Mouse (Mus musculus): ENCODE measurements around the gene Ccdc182. TPM values are rescaled to one million over a fixed set of nuclear protein-coding genes. Genes with fewer than 3 reads are reported as not detected.

Gene Ccdc182
- total and polyA plus RNA-seq, 2 experiments = not detected

GRCm38 (mm10) chr11:88313512-88313911 is 19.7 kb downstream of the Ccdc182 start:
- WGBS = 36% methylated on average over 8 of the region's 8 CpGs
- H3K27ac ChIP-seq (replicated peaks; ENCODE audit: insufficient read depth, low read depth, low read length) = no peak overlapping the region
- no peak overlapping the region for H3K4me3 ChIP-seq (ENCODE audit: insufficient read depth, low read depth, low read length)
- H3K4me1 ChIP-seq (ENCODE audit: control insufficient read depth, insufficient read depth, low read length) = no peaks in the 10 kb centered on the region; the same call in 1 of the 2 replicates
- no peak for DNase-seq (ENCODE audit: extremely low read depth, low read depth, low spot score)
- H3K36me3 ChIP-seq (ENCODE audit: control insufficient read depth, insufficient read depth, low read length) = no peaks in the 10 kb centered on the region
- no peaks in the 10 kb centered on the region for H3K27me3 ChIP-seq (ENCODE audit: control insufficient read depth, insufficient read depth, low read length)
- no peak for TF ChIP-seq POLR2A (IDR thresholded peaks at IDR 0.05; ENCODE audit: extremely low read depth, insufficient read depth, low read length)
- no peak overlapping the region for H3K9ac ChIP-seq (ENCODE audit: low read depth, low read length)
- H3K79me2 ChIP-seq (ENCODE audit: control insufficient read depth, insufficient read depth, low read length) = no peaks in the 10 kb centered on the region

GRCm38 (mm10) chr11:88314471-88314870 is 20.6 kb downstream of the Ccdc182 start:
- no peak for DNase-seq (ENCODE audit: extremely low read depth, low read depth, low spot score)
- WGBS = 73% methylated on average over 6 of the region's 6 CpGs
- H3K27me3 ChIP-seq (ENCODE audit: control insufficient read depth, insufficient read depth, low read length) = no peaks in the 10 kb centered on the region
- H3K9ac ChIP-seq (ENCODE audit: low read depth, low read length) = no peak overlapping the region
- TF ChIP-seq POLR2A (IDR thresholded peaks at IDR 0.05; ENCODE audit: extremely low read depth, insufficient read depth, low read length) = no peak
- TF ChIP-seq CTCF (IDR thresholded peaks at IDR 0.05; ENCODE audit: low read depth, low read length) = no peak
- no peaks in the 10 kb centered on the region; the same call in 1 of the 2 replicates for H3K4me1 ChIP-seq (ENCODE audit: control insufficient read depth, insufficient read depth, low read length)
- H3K36me3 ChIP-seq (ENCODE audit: control insufficient read depth, insufficient read depth, low read length) = no peaks in the 10 kb centered on the region
- H3K4me3 ChIP-seq (ENCODE audit: insufficient read depth, low read depth, low read length) = no peak overlapping the region
- H3K27ac ChIP-seq (replicated peaks; ENCODE audit: insufficient read depth, low read depth, low read length) = no peak overlapping the region
- H3K79me2 ChIP-seq (ENCODE audit: control insufficient read depth, insufficient read depth, low read length) = no peaks in the 10 kb centered on the region

GRCm38 (mm10) chr11:88315393-88315792 is 21.5 kb downstream of the Ccdc182 start:
- Histone ChIP-seq H3K27ac (replicated peaks; ENCODE audit: insufficient read depth, low read depth, low read length) (no peak overlapping the region), H3K27me3 (ENCODE audit: control insufficient read depth, insufficient read depth, low read length) (no peaks in the 10 kb centered on the region), H3K4me3 (ENCODE audit: insufficient read depth, low read depth, low read length) (no peak overlapping the region), H3K9ac (ENCODE audit: low read depth, low read length) (no peak overlapping the region), H3K4me1 (ENCODE audit: control insufficient read depth, insufficient read depth, low read length) (no peaks in the 10 kb centered on the region; the same call in 1 of the 2 replicates), H3K36me3 (ENCODE audit: control insufficient read depth, insufficient read depth, low read length) (no peaks in the 10 kb centered on the region), H3K79me2 (ENCODE audit: control insufficient read depth, insufficient read depth, low read length) (no peaks in the 10 kb centered on the region)
- no peak for DNase-seq (ENCODE audit: extremely low read depth, low read depth, low spot score)
- WGBS = 81% methylated on average over 5 of the region's 5 CpGs
- TF ChIP-seq CTCF (IDR thresholded peaks at IDR 0.05; ENCODE audit: low read depth, low read length) = no peak

- Histone ChIP-seq H3K9ac (ENCODE audit: low read depth, low read length) (no peak overlapping the region), H3K27me3 (ENCODE audit: control insufficient read depth, insufficient read depth, low read length) (no peaks in the 10 kb centered on the region; the same call in 1 of the 2 replicates), H3K79me2 (ENCODE audit: control insufficient read depth, insufficient read depth, low read length) (no peaks in the 10 kb centered on the region), H3K27ac (replicated peaks; ENCODE audit: insufficient read depth, low read depth, low read length) (no peak overlapping the region), H3K36me3 (ENCODE audit: control insufficient read depth, insufficient read depth, low read length) (no peaks in the 10 kb centered on the region), H3K4me3 (ENCODE audit: insufficient read depth, low read depth, low read length) (no peak overlapping the region), H3K4me1 (ENCODE audit: control insufficient read depth, insufficient read depth, low read length) (no peaks in the 10 kb centered on the region; the same call in 1 of the 2 replicates)
- no peak for TF ChIP-seq CTCF (IDR thresholded peaks at IDR 0.05; ENCODE audit: low read depth, low read length)
- TF ChIP-seq POLR2A (IDR thresholded peaks at IDR 0.05; ENCODE audit: extremely low read depth, insufficient read depth, low read length) = no peak
- no peak for DNase-seq (ENCODE audit: extremely low read depth, low read depth, low spot score)
- WGBS = 60% methylated on average over 5 of the region's 5 CpGs
Measured at GRCm38 (mm10) chr11:88318850-88319249, 25.0 kb downstream of the Ccdc182 start.

- H3K36me3 ChIP-seq (ENCODE audit: control insufficient read depth, insufficient read depth, low read length) = no peaks in the 10 kb centered on the region
- DNase-seq (ENCODE audit: extremely low read depth, low read depth, low spot score) = no peak
- peaks cover 9% of the 10 kb centered on the region; the same call in 1 of the 2 replicates for H3K27me3 ChIP-seq (ENCODE audit: control insufficient read depth, insufficient read depth, low read length)
- H3K9ac ChIP-seq (ENCODE audit: low read depth, low read length) = no peak overlapping the region
- H3K4me3 ChIP-seq (ENCODE audit: insufficient read depth, low read depth, low read length) = no peak overlapping the region
- 28% methylated on average over 4 of the region's 4 CpGs for WGBS
- H3K79me2 ChIP-seq (ENCODE audit: control insufficient read depth, insufficient read depth, low read length) = no peaks in the 10 kb centered on the region
- H3K27ac ChIP-seq (replicated peaks; ENCODE audit: insufficient read depth, low read depth, low read length) = no peak overlapping the region
- no peaks in the 10 kb centered on the region for H3K4me1 ChIP-seq (ENCODE audit: control insufficient read depth, insufficient read depth, low read length)
- TF ChIP-seq POLR2A (IDR thresholded peaks at IDR 0.05; ENCODE audit: extremely low read depth, insufficient read depth, low read length) (no peak), CTCF (IDR thresholded peaks at IDR 0.05; ENCODE audit: low read depth, low read length) (no peak)
Measured at GRCm38 (mm10) chr11:88327016-88327415, 33.2 kb downstream of the Ccdc182 start.

- Histone ChIP-seq H3K27me3 (ENCODE audit: control insufficient read depth, insufficient read depth, low read length) (peaks cover 9% of the 10 kb centered on the region; the same call in 1 of the 2 replicates), H3K27ac (replicated peaks; ENCODE audit: insufficient read depth, low read depth, low read length) (no peak overlapping the region), H3K9ac (ENCODE audit: low read depth, low read length) (no peak overlapping the region), H3K4me1 (ENCODE audit: control insufficient read depth, insufficient read depth, low read length) (no peaks in the 10 kb centered on the region), H3K79me2 (ENCODE audit: control insufficient read depth, insufficient read depth, low read length) (no peaks in the 10 kb centered on the region), H3K4me3 (ENCODE audit: insufficient read depth, low read depth, low read length) (no peak overlapping the region), H3K36me3 (ENCODE audit: control insufficient read depth, insufficient read depth, low read length) (no peaks in the 10 kb centered on the region)
- DNase-seq (ENCODE audit: extremely low read depth, low read depth, low spot score) = no peak
- no peak for TF ChIP-seq POLR2A (IDR thresholded peaks at IDR 0.05; ENCODE audit: extremely low read depth, insufficient read depth, low read length)
- no peak for TF ChIP-seq CTCF (IDR thresholded peaks at IDR 0.05; ENCODE audit: low read depth, low read length)
- 87% methylated on average over 17 of the region's 17 CpGs for WGBS
Measured at GRCm38 (mm10) chr11:88328813-88329595, 35.1 kb downstream of the Ccdc182 start.

Data from liver, adult 2 months (tissue).